Mouse (Mus musculus): ENCODE measurements at regions not wholly inside any gene's neighbourhood (a gene's known extent, or its start where the extent isn't known, plus 50 kb on each side); places are given as distances from the start of the nearest gene placed in this dataset.

DNA sequence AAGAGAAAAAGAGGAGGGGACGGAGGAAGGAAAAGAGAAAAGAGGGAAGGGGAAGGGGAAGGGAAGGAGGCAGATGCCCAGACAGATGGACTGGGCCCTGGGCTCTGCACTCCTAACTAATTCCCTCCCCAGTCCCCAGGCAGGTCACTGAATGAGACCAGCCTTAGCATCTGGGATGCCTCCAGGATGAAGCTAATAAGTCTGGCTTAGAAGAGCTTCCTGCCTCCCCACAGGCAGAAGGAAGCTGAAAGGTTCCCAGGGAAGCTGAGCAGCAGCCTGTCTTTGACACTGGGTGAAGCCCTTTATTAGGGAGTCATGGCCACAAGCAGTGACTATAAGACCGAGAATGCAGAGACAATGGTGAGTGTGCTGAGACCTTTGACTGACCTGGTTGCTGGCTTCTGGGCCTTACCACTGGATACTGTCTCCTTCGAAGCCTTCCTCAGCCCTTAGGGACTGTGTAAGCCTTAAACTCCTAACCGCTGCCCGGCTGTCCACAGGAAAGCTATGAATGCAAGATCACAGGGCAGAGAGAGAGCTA, 76.7 kb upstream of the Bod1 start:
- no peak for DNase-seq

DNA sequence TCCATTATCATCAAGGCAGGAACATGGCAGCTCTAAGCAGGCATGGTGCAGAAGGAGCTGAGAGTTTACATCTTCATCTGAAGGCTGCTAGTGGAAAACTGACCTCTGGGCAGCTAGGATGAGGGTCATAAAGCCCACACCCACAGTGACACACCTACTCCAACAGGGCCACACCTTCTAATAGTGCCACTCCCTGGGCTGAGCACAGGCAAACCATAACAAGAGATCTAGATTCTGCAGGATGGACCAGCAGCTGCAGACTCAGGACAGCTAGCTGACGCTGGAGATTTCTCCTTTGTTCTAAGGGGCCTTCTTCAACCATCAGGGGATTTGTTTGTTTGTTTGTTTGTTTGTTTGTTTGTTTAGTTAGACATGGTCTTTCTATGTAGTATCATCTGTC, 79.6 kb upstream of the Bod1 start:
- no peak for DNase-seq

DNA sequence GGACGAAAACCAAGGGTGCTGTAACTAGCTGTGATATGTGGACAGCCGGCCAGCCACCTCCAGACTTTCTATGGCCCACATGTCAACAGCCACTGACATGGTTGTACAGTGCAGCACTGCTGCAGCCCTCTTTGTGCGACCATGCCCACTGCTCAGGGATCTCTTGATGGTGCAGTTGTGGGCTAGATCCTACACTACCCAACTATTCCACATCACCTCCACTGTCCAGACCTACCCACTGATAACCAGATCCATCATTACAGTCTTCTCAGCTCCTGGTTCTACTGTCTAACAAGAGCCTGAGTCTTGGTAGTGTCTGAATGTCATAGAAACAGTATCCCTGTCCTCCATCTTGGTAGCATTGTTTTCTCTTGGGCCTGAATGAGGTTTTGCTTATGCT, 81.5 kb upstream of the Bod1 start:
- no peak for DNase-seq

DNA sequence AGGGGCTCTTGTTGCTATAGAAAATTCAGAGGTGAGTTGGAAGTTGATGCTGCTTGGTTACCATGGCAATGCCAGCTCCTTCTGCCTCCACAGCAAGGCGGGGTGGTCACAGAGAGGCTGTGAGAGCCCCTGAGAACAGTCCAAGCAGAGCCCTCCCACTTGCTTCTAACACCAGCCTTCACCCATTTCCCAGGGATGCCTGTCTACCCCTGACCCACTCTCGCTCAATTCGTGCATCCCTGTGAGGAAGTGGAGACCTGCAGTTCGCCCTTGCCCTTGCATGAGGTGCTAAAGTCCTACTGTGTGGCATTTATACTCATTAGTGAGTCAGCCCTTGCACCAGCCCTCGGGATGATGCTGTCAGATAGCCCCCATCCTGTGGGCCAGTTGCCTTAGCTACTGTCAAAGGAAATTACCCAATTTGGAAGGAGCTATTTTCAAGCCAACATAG, 82.1 kb upstream of the Bod1 start:
- no peak for DNase-seq

DNA sequence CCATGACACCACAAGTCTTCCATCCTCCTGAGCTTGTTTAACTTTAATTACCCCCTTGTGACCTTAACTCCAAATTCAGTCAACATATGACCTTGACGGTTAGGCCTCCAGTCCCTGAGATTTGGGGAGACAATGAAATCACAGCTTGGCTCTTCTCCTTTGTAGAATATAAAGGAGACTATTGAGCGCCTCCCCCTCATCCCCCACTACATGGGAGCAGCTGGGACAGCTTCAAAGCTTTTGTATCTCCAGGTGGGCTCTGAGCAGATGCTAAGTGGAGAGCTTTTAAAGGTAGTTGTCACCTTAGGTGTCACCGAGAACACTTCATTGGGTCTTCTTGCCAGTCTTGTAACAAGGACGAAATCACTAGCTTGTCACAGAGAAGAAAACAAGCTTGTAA, 82.7 kb upstream of the Bod1 start:
- no peak for DNase-seq

DNA sequence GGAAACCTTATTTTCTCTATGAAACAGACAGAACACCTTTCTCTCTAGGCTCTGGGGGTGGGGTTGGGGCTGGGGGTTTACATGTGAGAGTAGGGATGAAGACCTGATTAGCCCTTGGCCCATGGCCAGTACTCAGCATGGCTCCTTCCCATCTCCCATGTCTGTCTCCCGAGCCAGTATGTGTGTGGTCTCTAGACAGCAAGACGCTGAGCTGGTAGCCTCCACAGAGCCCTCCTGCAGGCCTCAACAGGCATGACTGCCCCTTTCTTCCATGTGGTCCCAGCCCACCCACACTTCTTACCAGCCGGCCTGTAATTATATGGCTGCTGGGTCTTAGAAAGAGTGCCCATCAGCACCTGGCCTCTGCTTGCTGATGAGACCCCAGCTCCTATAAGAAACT, 84.2 kb upstream of the Bod1 start:
- no peak for DNase-seq

DNA sequence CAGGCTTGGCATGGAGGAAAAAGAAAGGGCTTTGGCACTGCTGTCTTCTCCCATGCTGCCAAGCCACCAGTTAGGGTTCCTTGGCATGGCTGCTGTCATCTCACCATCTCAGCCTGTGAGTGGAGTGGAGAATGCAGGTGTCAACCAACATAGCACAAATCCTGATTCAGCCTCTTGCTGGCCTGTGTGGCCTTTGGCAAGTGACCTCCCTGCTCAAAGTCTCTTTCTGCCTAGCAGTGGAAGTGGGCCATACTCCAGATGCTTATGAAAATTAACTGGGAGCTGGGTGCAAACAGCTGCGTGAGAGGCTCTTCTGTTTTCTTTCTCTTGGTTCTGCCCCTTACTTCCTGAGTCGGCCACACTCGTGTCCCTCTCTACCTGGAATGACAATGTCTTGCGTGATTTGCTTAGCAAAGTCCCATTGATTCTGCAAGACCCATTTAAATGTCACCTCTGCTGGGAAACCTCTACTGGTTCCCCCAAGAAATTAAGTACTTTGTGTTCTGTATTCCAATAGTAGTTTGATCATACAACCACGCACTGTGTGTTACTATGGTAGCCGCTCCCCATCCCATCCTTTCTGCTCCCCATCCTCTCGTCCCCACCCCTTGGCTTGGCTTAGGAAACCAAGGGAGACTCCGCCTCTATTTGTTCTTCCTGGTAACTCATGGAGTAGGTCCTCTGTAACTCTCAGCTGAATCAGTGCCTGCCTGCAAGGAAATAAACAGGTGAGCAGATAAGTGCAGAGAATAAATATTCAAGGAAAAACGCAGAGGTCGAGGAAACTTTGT, 84.9 kb upstream of the Bod1 start:
- DNase-seq, result peak; percentile 52 to 53

DNA sequence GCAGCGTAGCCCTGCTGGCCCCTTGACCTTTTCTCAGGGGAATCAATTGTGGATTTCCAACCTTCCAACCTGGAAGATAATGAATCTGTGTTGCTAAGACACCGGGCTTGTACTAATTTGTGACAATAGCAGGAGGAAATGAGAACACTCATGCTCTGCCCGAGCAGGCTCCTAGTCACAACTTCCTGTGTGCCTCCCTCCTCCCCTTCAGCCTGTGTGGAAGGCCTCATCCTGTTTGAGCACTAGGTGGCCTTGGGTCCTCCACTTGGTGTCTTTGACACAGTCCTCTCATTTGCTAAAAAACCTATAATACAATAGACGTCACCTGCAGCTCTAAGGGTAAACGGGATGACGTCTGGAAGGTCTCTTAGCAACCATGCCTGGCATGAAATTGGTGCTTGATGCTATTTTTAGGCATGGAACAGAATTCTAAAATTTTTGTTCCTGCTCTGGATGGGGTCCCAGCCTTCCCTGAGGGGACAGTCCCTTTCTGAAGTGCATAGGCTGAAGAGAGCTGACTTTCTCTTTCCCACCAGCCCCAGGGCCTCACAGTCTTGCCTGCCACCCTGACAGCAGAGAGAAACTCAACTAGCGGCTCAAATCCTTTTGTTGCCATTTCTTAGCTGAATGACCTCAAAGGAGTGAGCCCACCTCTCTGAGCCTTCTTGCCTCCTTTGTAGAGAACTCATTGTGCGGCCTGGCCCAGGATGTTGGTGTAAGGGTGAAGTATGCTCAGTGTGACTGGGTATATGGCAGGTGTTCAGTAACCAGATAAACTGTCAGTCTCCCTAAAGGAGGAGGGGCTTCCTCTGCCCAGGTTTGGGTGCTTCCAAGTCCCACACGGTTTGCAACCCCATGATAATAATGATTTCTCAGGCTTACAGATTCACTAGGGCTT, 88.4 kb upstream of the Bod1 start:
- DNase-seq, result peak in 1 of 2 experiments; percentile 28

DNA sequence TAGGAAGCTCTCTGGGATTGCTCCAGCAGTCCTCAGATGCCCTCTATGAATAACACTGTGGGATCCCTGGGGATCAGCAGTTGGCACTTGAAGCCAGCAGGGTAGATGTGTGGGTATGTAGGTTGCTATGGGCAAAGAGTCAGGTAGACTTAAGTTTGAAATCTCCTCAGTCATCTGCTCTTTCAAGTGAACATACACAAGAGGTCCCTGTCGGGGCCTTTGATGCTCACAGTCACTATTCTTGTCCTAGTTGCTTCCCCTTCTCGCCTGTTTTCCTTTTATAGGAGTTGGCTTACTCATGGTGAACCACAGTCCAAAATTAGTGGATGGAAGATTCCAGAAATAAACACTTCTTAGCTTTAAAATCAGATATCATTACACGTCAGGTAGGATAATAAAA, 92.2 kb upstream of the Bod1 start:
- DNase-seq, result no peak

DNA sequence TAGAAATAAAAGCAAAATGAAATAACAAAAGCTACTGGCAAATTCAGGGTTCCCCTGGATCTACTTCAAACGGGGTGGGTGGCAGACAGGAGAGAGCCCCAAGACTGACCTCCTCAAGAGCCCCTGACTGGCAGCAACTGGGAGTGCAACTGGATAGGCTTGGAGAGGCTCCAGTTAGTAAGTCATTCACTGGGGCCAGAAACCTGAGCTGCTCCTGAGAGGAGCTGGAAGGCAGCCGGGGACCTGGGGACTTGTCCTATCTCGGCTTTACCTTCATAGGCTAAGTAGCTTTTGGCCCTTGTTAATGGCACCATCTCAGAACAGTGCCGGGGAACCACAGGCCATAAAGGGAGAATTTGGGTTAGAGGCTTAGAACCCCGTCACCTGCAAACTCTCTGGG, 94.6 kb upstream of the Bod1 start:
- peak in 1 of 2 experiments; percentile 38 for DNase-seq

DNA sequence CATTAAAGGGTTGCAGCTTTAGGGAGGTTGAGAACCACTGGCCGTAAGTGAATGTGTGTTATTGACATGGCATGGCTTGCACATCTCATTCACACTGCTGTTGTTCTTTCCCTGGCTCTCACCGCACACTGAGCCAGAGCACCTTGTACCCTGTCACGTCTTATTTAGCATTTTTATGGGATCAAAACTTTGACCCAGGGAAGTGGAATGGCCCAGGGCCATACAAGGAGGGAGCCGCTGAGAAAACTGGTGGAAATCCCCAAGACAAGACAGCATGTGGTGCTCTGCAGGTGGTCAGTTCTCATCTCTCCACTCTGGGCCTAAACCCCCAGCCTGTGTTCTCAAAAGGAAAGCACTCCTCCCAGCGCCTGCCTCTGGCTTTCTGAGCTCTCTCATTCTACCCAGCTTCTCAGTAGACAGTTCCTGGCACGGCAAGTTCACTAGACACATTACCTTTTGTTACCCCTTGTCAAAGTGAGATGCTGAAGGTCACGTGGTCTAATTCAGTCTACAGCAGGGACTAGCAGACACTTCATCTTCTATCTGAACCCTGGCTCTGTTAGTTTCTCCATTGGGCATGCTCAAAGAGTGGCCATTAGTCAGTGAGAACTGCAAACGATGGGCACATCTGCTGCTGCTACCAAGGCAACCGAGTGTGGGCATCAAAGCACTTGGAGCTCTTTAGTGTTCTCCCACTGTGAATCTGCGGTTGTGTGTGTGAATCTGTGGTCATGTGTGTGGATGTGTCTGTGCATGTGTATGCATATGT, 96.2 kb upstream of the Bod1 start:
- DNase-seq, result peak; percentile 64 to 70

DNA sequence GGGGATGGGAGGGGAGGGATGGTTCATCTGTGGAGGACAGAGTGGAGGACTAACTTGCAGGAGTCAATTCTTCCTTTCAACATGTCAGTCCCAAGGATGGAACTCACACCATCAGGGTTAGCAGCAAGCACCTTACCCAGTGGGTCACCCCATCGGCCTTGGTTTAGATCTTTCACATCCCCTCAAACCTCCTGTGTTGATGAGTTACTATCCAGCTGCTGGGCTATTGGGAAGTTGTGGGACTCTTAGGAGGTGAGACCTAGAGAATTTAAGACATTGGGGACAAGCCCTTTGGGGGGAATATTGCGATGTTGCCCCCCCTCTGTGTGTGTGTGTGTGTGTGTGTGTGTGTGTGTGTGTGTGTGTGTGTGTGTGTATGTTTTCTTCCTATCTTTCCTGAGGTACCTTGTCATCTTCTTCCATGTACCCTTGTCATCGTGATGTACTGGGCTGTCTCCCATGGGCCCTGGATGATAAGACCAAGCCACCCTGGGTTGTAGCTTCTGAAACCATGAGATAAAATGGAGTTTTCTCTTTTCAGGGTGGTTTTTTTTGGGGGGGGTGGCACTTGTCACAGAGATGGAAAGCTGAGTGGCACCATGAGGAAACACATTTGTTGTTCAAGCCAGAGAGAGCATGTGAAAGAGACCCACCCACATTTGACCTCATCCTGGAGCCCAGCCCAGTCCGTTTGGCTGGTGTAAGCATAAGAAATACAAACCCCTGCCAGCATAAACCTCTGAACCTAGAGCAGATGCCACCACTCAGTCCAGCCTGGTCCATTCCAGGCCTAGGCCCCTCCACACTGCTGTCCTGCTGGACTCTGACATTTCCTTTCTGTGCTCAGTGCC, 98.3 kb upstream of the Bod1 start:
- peak; percentile 92 to 93 for DNase-seq

DNA sequence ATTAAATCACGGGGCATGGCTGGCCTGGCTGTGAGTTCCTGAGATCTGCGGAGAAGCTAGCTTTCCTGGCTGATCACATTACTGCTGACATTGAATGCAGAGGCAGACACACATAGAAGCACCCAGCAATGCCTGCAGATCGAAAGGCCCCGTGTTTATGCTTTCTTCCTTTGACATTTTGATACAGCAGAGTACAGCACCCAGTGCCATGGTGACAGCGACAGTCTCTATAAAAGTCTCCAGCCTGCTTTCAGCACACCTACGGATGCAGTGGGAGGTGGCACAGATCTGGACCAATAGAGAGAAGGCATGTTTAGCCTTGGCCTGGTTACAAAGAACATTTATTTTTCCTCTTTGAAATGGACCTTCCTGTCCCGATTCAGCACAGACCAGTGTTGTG, 99.2 kb upstream of the Bod1 start:
- peak; percentile 53 to 67 for DNase-seq

DNA sequence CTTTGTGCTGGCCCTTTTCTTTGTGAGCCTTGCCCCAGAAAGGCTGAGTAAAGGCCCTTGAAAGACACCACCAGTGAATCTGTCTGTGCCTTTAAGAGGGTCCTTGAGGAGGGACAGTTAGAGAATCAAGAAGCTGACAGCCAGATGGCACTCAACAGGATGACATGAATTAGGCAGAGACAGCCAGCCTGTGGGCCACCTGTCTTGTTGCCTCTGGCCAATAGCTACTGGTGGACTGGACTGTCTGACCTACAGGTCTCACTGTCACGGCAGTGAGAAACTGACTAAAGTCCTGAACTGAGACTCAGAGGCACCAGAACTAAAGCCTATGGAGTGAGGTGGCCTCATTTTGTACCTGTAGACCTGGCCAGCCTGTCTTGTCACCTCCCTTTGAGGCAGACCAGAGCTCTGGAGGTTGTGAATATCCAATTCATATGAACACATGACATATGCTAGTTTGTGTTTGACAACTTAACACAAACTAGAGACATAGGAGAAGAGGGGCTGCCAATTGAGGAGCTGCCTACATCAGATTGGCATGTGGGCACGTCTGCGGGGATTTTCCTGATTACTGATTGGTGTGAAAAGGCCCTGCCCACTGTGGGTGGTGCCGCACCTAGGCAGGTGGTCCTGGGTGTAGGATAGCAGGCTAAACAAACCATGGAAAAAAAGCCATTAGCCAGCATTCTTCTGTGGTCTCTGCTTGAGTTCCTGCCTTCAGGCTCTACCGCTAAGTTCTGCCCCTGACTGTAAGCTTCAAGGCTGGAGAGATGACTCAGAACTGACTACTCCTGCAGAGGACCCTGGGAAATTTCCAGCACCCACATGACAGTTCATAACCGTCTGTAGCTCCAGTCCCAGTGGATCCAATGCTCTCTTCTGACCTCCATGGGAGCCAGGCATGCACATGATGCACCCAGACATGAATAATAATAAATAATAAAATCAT, 100.1 kb upstream of the Bod1 start:
- peak in 1 of 2 experiments; percentile 32 for DNase-seq

DNA sequence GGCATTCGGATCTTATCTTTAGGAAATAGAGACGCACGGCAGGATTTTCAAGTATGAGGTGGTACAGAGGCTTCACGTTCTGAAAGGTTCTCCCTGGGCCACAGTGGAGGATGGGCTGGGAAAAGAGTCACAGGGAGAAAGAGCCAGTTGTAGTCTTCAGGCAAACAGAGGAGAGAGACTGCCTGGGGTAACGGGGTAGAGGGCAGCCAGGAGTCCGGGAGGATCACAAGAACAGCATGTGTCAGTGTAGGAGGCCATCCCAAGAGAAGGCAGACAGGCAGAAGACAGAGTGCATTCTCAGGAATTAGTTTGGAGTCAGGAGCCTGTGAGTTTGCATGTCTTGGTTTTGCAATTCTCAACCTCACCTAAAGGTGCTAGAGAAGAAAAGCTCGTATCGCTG, 94.5 kb upstream of the Cpeb4 start:
- peak; percentile 44 to 45 for DNase-seq

DNA sequence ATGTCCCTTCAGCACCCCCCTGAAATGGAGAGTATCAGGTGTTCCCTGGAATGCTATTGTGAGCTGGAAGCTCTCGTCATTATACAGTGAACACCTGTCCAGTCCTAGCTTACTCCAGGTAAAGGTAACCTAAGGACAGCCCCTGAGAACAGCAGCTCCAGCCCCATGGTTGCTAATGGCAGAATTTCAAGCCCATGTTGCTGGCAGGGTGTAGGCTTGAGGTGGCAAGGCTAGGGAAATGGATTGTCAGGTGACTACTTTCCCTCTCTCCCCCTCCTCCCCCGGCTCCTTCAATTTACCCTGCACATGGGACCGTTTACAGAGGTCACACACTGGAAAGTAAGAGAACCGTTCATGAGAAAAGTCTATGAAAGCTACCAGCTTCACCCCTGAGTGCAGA, 93.2 kb upstream of the Cpeb4 start:
- peak; percentile 61 for DNase-seq

DNA sequence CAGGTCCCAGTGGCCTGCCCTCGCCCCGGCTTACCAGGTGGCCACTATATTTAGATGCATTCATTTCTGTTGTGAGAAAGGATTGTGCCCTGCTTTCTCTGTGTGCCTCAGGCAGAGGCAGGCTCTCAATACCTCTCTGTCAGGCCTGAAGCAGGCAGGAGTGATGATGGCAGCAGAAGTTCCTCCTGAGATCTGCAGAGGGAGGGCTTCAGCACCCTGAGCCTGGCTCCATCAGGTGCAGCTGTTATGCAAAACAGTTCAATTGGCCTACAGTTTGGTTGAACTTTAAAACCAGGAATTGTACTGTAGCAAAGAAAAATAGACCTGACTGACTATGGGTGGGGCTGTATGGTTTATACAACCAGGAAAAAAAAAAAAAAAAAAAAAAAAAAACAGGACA, 92.7 kb upstream of the Cpeb4 start:
- peak; percentile 59 to 74 for DNase-seq

DNA sequence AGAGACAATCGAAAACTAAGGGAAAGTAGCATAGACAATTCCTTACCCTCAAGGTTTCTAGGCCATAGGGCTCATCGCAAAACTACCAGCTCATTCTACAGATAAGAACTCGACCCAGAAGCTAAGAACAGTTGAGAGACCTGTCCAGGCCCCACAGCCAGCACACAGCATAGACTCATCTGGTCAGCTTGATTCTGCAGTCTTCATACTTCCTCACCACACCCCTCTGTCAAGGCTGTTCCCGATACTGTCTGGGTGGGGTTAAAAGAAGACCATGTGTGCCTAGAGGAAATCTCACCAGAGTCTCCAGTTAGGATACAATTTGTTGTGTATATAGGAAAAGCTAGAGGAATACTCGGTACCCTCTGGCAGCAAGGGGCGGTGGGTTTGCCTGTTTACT, 91.0 kb upstream of the Cpeb4 start:
- no peak for DNase-seq

DNA sequence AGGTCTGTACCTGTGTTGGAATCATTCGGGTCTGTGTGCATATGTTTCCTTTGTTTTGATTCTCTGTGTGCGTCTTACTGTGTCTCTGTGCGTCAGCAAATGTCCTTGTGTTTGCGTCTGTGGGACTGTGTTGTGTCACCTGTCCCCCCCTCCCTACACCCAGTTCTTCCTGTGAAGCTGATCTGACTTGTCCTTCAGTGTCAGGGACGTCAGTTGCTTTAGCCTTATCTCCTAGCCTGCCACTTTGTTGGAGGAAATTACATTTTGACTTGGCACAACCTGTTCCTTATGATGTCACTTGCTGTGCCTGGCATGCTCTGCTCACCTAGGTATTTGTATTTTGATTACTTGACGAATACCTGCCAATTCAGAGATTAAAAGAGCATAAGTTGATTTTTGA, 90.4 kb upstream of the Cpeb4 start:
- no peak for DNase-seq

DNA sequence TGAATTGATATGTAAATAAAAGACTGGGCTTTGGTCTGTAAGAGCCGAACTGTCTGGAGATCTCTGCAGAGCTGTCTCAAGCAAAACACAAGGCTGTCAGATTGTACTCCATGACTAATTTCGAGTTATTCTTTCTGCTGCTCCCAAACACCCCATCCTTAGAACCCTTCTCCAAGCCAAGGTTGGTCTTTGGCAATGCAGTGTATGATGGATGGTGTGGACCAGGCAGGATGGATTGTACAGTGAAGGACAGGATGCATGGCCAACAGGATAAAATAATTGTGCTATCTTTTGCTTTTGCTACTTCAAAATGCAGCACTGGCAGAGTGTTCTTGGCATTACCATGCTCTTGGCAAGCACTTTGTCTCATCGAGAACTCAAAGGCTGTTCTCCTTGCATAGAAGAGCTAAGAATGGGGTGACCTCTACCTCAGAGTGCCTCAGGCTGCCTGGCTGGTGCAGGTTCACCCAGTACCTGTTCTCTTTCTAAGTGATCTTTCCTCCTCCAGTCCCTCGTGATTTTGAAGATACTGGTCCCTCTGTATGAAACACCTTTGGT, 88.4 kb upstream of the Cpeb4 start:
- DNase-seq, result peak in 1 of 2 experiments; percentile 27
